Mouse (Mus musculus) brain, embryonic 14.5 days (tissue): ENCODE data around the gene Pir.

Experiments used
- CTCF ChIP-seq: fragments of 200-500 bp; IDR thresholded peaks from 2 replicates; pipeline ENCODE4 v1.5.1; 2012; ENCODE audit warnings: inconsistent platforms, mild to moderate bottlenecking, moderate library complexity, borderline replicate concordance; ENCODE audit not compliant: insufficient read depth, insufficient read length; ENCODE audit errors: extremely low read depth
- POLR2A ChIP-seq: fragments of 200-500 bp; IDR thresholded peaks from 2 replicates; pipeline ENCODE4 v1.6.1; 2012; ENCODE audit warnings: mild to moderate bottlenecking, inconsistent platforms, borderline replicate concordance; ENCODE audit not compliant: poor library complexity, insufficient read depth, insufficient read length, severe bottlenecking; ENCODE audit errors: extremely low read depth

DNA sequence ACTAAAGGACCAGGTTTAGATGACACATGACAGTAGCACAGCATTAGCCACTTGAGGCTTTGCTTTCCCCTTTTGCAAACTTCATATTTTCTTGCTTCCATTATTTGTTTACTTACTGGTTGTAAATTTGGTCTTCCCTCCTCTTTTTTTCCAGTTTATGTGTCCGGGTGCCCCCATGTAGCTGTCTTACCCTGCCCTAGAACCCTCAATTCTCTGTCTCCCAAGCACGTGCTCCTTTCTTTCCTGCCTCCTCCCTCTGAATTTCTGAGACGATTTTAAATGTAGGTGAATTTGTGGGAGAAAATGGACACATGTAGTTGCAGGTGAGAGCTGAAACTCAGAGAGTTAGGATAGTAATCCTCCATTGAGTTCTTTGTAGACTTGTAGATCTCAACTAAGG lies 151.3 kb downstream of the Pir start:
- no peak for TF ChIP-seq CTCF
- TF ChIP-seq POLR2A, result no peak
